ENCODE assay signal across 22 mouse cellular contexts in genomic region chr17:44610828-44611227, GRCm38 (mm10).
DNase-seq lines count a peak whose midpoint lies in the region; TF ChIP-seq lines count a peak whose summit lies in the region.
"Had no signal": no experiment of that assay in that cellular context is flagged by ENCODE, and none has a peak within 500 bp of the region (broad histone marks: within the 10 kb centered on the region; RNA-seq: fewer than 3 reads in every experiment).

No protein-coding gene starts in this region.

- H3K9me3 ChIP-seq in ES-E14 (ENCODE audit: control insufficient read depth, insufficient read depth, low read depth, low read length), result no peaks in the 10 kb centered on the region
- H3K9me3 ChIP-seq: embryonic facial prominence, embryonic 13.5 days; embryonic facial prominence, embryonic 15.5 days; forebrain, embryonic 10.5 days; forebrain, embryonic 12.5 days had no signal

- no peaks in the 10 kb centered on the region for H3K36me3 ChIP-seq in ES-E14 (ENCODE audit: control insufficient read depth, insufficient read depth, low read length, poor library complexity, severe bottlenecking)
- H3K36me3 ChIP-seq: forebrain, embryonic 10.5 days; forebrain, embryonic 12.5 days had no signal

- H3K4me1 ChIP-seq in ES-E14 (ENCODE audit: control insufficient read depth in 2 of 2, insufficient read depth in 2 of 2, low read length in 2 of 2, poor library complexity in 1 of 2), result 0 out of 4 replicates have a peak, but pooled peaks cover 0 to 3% of the 10 kb centered on the region in 2 experiments
- H3K4me1 ChIP-seq in cerebellum, adult 2 months (ENCODE audit: control insufficient read depth, insufficient read depth, low read length), result peaks cover 8% of the 10 kb centered on the region; the same call in 1 of the 2 replicates

- no peak overlapping the region for H3K27ac ChIP-seq in ES-E14 (ENCODE audit: insufficient read depth, low read depth, low read length, poor library complexity, severe bottlenecking)
- H3K27ac ChIP-seq in cerebellum, adult 2 months (ENCODE audit: insufficient read depth, low read length), result no peak overlapping the region
- H3K27ac ChIP-seq: embryonic facial prominence, embryonic 13.5 days; embryonic facial prominence, embryonic 15.5 days; forebrain, embryonic 10.5 days; forebrain, embryonic 12.5 days had no signal

- TF ChIP-seq CTCF in cerebellum, adult 2 months (IDR thresholded peaks at IDR 0.05; ENCODE audit: borderline replicate concordance, insufficient read depth, low read depth, low read length), result no peak

- WGBS in cerebellum, adult 2 months, result 89% methylated on average over 6 of the region's 6 CpGs

- no peak for TF ChIP-seq POLR2A in cerebellum, adult 2 months (IDR thresholded peaks at IDR 0.05; ENCODE audit: borderline replicate concordance, insufficient read depth, low read length)

- H3K27me3 ChIP-seq in cerebellum, adult 2 months (ENCODE audit: control insufficient read depth, insufficient read depth, low read length), result no peaks in the 10 kb centered on the region
- H3K27me3 ChIP-seq: embryonic facial prominence, embryonic 15.5 days; forebrain, embryonic 12.5 days; Patski had no signal

- in situ Hi-C loops in ES-E14 (cut with MboI; ENCODE audit: low sequenced_read_pairs in 2 of 2, unreplicated experiment in 2 of 2), result no loop called here

- no peak overlapping the region for H3K4me3 ChIP-seq in ES-E14 (ENCODE audit: insufficient read depth in 1 of 2, low read depth in 1 of 2, low read length in 2 of 2, poor library complexity in 1 of 2, severe bottlenecking in 1 of 2)
- no peak overlapping the region for H3K4me3 ChIP-seq in cerebellum, adult 2 months (replicated peaks; ENCODE audit: insufficient read depth, low read depth, low read length)
- H3K4me3 ChIP-seq: embryonic facial prominence, embryonic 13.5 days; embryonic facial prominence, embryonic 15.5 days; erythroblast, embryonic 14.5 days; forebrain, embryonic 10.5 days; forebrain, embryonic 12.5 days had no signal

- no peak overlapping the region for H3K9ac ChIP-seq in ES-E14 (ENCODE audit: insufficient read depth, low read depth, low read length, poor library complexity, severe bottlenecking)
- H3K9ac ChIP-seq: embryonic facial prominence, embryonic 13.5 days; embryonic facial prominence, embryonic 15.5 days; forebrain, embryonic 12.5 days had no signal

- peak; percentile 47 for DNase-seq in CD4-positive helper T cell, adult 2 months (ENCODE audit: low read depth, low spot score)
- no peak for DNase-seq in ES-E14 (ENCODE audit: low read depth, low spot score)
- peak; percentile 67 for DNase-seq in induced T-regulatory cell, adult 2 months (ENCODE audit: low read depth)
- no peak for DNase-seq in kidney, postnatal 14 days
- DNase-seq in cerebellum, adult 2 months, result no peak
- DNase-seq in gastrocnemius, adult 8-10 months (ENCODE audit: low spot score in 2 of 2), result no peak
- DNase-seq: adrenal gland, adult 8-10 months; adrenal gland, postnatal 14 days; adrenal gland, postnatal 36 days; B cell, adult 2 months; cerebellum, adult 11-12 months; cerebellum, adult 8-10 months; cerebellum, adult 9-11 months; cerebellum, postnatal 14 days; cerebellum, postnatal 36 days; embryo, embryonic 11 days had no signal

TF ChIP-seq in ES-E14, 5 proteins besides CTCF, POLR2A, EP300 and RAD21:
- no peak for TF ChIP-seq CHD2 (IDR thresholded peaks at IDR 0.05; ENCODE audit: low read depth, low read length)
- no peak for TF ChIP-seq HCFC1 (IDR thresholded peaks at IDR 0.05; ENCODE audit: borderline replicate concordance, insufficient read depth, low read length)
- 0 out of 2 replicates have a peak, but pooled peaks have one; percentile 43 for TF ChIP-seq MAFK (IDR thresholded peaks at IDR 0.05; ENCODE audit: insufficient read depth, low read depth, low read length)
- no peak for TF ChIP-seq ZNF384 (IDR thresholded peaks at IDR 0.05; ENCODE audit: low read depth, low read length)

Comparison
In these comparisons a context has a peak if more than half of its experiments do, and no peak if none do; other contexts are left out.
1. DNase-seq: peak in CD4-positive helper T cell, adult 2 months (single experiment) and induced T-regulatory cell, adult 2 months (single experiment); none in ES-E14 (single experiment), kidney, postnatal 14 days (single experiment), cerebellum, adult 2 months (0 of 2) and gastrocnemius, adult 8-10 months (0 of 2).